Mouse (Mus musculus): ENCODE results near the gene Decr2. TPM values are rescaled to one million over a fixed set of nuclear protein-coding genes. Genes with fewer than 3 reads are reported as not detected.
"Not testable (repeated sequence)": the region's sequence is repeated elsewhere in the genome, so short reads cannot be mapped to it uniquely, and the experiment has no call there.

Gene Decr2
- polyA plus RNA-seq, 1 experiment from 2014 or later: 40.6 TPM

DNA sequence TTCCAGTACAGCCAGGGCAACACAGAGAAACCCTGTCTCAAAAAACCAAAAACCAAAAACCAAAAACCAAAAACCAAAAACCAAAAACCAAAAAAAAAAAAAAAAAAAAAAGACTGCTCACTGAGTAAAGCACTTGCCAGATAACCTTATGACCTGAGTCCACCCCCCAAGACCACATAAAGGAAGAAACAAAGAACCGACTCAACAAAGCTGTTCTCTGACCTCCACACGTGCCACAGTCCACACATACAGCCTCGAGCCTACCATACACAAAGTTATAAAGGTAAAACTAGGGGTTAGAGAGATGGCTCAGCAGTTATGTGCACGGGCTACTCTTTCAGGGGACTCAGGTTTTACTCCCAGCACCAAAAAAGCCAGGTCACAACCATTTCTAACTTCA, 37.4 kb downstream of the Decr2 start:
- H3K4me3 ChIP-seq: no peak overlapping the region
- 0 out of 2 replicates have a peak, but pooled peaks cover 7% of the 10 kb centered on the region for H3K36me3 ChIP-seq
- no peaks in the 10 kb centered on the region for H3K27me3 ChIP-seq
- no peak overlapping the region for H3K4me2 ChIP-seq
- 89% methylated on average over 4 of the region's 4 CpGs for WGBS
- no peak overlapping the region for H3K9ac ChIP-seq
- no peak for ATAC-seq (ENCODE audit: low FRiP score, low read depth)
- H3K27ac ChIP-seq (replicated peaks): no peak overlapping the region
- 0 out of 2 replicates have a peak, but pooled peaks cover 8% of the 10 kb centered on the region for H3K4me1 ChIP-seq (replicated peaks)
- H3K9me3 ChIP-seq: no peaks in the 10 kb centered on the region

- Histone ChIP-seq H3K4me2 (no peak overlapping the region), H3K27ac (replicated peaks) (no peak overlapping the region), H3K9ac (no peak overlapping the region), H3K36me3 (0 out of 2 replicates have a peak, but pooled peaks cover 4% of the 10 kb centered on the region), H3K4me3 (no peak overlapping the region), H3K4me1 (replicated peaks) (peaks cover 11% of the 10 kb centered on the region; the same call in 1 of the 2 replicates), H3K27me3 (no peaks in the 10 kb centered on the region), H3K9me3 (no peaks in the 10 kb centered on the region)
- WGBS: 93% methylated on average over 4 of the region's 4 CpGs
- no peak for ATAC-seq (ENCODE audit: low FRiP score, low read depth)
These were observed 38.1 kb downstream of the Decr2 start for GRCm38 (mm10) chr17:26052074-26052473.

DNA sequence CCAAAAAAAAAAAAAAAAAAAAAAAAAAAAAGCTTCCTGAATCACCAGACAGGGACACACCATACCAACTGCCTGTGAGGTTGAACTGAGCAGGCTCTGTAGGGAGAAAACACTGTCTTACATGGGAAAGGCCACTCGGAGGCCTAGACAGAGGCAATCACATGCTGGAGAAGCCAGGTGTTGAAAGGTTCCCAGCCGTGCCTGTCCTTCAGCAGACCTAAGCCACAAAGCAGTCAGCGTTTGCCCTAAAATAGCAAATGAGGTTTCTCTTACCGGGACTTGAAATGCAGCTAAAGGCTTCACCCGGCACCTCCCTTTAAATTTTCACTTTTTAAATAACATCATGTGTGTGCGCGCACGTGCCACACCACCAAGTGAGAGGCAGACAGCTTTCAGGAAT, 42.0 kb downstream of the Decr2 start:
- peaks cover 33% of the 10 kb centered on the region for H3K4me1 ChIP-seq (replicated peaks)
- no peaks in the 10 kb centered on the region for H3K27me3 ChIP-seq
- no peak overlapping the region for H3K27ac ChIP-seq (replicated peaks)
- H3K9ac ChIP-seq: no peak overlapping the region
- no peaks in the 10 kb centered on the region for H3K9me3 ChIP-seq
- H3K4me2 ChIP-seq: no peak overlapping the region
- 88% methylated on average over 8 of the region's 8 CpGs for WGBS
- H3K36me3 ChIP-seq: no peaks in the 10 kb centered on the region
- H3K4me3 ChIP-seq: no peak overlapping the region
- ATAC-seq (ENCODE audit: low FRiP score, low read depth): no peak

- H3K9me3 ChIP-seq: no peaks in the 10 kb centered on the region
- no peak overlapping the region; the same call in 1 of the 2 replicates for H3K27ac ChIP-seq (replicated peaks)
- H3K9ac ChIP-seq: no peak overlapping the region
- H3K36me3 ChIP-seq: no peaks in the 10 kb centered on the region
- ATAC-seq (ENCODE audit: low FRiP score, low read depth): no peak
- 62% methylated on average over 10 of the region's 10 CpGs for WGBS
- no peak overlapping the region for H3K4me2 ChIP-seq
- peaks cover 48% of the 10 kb centered on the region for H3K4me1 ChIP-seq (replicated peaks)
- H3K27me3 ChIP-seq: no peaks in the 10 kb centered on the region
- no peak overlapping the region for H3K4me3 ChIP-seq
These were observed 43.7 kb downstream of the Decr2 start for GRCm38 (mm10) chr17:26046253-26046997.

DNA sequence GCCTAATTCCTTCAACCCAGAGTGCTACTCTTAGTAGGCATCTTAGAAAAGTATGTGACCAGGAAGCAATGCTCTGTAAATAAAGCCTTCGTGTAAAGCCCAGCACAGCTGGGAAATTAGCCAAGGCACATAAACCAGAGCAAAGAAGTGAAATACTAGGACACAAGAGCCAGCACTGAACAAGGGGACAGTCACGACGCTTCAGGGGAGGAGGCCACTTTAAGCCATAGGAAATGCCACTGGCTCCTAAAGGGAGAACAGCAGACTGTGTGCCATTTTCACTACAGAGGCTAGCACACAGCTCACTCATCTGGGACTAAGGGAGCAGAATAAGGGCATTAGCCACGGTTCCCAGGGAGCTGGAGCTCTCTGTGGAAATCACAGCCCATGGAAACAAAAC, 44.9 kb downstream of the Decr2 start:
- Histone ChIP-seq H3K4me2 (no peak overlapping the region), H3K36me3 (no peaks in the 10 kb centered on the region), H3K4me3 (no peak overlapping the region), H3K9ac (no peak overlapping the region), H3K27ac (replicated peaks) (peak overlapping the region; percentile 54), H3K4me1 (replicated peaks) (peaks cover 56% of the 10 kb centered on the region), H3K27me3 (no peaks in the 10 kb centered on the region), H3K9me3 (no peaks in the 10 kb centered on the region)
- 0 out of 2 replicates have a peak, but pooled peaks have one; percentile 35 for ATAC-seq (ENCODE audit: low FRiP score, low read depth)
- 29% methylated on average over 4 of the region's 4 CpGs for WGBS

- WGBS: 42% methylated on average over 5 of the region's 5 CpGs
- H3K27me3 ChIP-seq: no peaks in the 10 kb centered on the region
- ATAC-seq (ENCODE audit: low FRiP score, low read depth): peak; percentile 85
- H3K36me3 ChIP-seq: no peaks in the 10 kb centered on the region
- H3K9me3 ChIP-seq: no peaks in the 10 kb centered on the region
- peaks cover 56% of the 10 kb centered on the region for H3K4me1 ChIP-seq (replicated peaks)
- H3K4me3 ChIP-seq: no peak overlapping the region
- H3K4me2 ChIP-seq: peak overlapping the region; percentile 26
- no peak overlapping the region for H3K9ac ChIP-seq
- H3K27ac ChIP-seq (replicated peaks): peak overlapping the region; percentile 87
These were observed 46.9 kb downstream of the Decr2 start for GRCm38 (mm10) chr17:26043249-26043636.

GRCm38 (mm10) chr17:26042599-26043248, 47.4 kb downstream of the Decr2 start:
- Histone ChIP-seq H3K27me3 (no peaks in the 10 kb centered on the region), H3K9ac (no peak overlapping the region), H3K4me2 (peak overlapping the region; percentile 26), H3K36me3 (no peaks in the 10 kb centered on the region), H3K27ac (replicated peaks) (peak overlapping the region; percentile 87), H3K4me1 (replicated peaks) (peaks cover 56% of the 10 kb centered on the region), H3K4me3 (no peak overlapping the region), H3K9me3 (no peaks in the 10 kb centered on the region)
- ATAC-seq (ENCODE audit: low FRiP score, low read depth): peak; percentile 50
- 67% methylated on average over 12 of the region's 13 CpGs for WGBS

DNA sequence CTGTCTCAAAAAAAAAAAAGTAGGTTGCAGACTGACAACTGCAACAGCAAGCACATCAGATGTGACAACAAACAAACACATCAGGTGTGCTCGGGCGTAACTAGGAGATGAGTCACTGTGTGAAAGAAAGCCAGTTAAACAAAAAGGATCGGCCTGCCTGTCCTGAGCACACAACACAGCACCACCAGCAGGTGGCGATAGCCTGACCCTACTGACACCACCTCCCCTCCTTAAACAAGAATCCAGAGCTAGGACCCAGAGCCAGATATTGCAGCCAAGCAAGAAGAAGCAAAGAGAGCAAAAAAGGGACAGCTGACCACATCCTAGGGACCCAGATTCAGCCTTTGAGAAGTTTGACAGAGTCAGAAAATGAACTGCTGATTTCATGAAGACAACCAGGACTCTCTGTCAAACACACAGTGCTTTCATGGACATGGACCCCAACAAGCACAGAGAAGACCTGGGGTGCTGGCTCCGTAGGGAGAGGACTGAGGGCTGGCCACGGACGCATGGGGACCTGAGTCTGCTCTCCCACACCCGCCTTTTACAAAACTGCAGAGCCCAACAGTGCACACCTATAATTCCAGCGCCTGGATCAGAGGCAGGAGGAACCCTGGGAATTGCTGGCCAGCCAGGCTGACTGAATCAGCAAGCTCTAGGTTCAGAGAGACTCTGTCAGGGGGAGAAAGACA, 48.9 kb downstream of the Decr2 start:
- Histone ChIP-seq H3K9me3 (no peaks in the 10 kb centered on the region), H3K27ac (replicated peaks) (no peak overlapping the region), H3K9ac (no peak overlapping the region), H3K4me2 (no peak overlapping the region), H3K4me3 (no peak overlapping the region), H3K27me3 (no peaks in the 10 kb centered on the region), H3K4me1 (replicated peaks) (peaks cover 45% of the 10 kb centered on the region), H3K36me3 (no peaks in the 10 kb centered on the region)
- no peak for ATAC-seq (ENCODE audit: low FRiP score, low read depth)
- 51% methylated on average over 9 of the region's 9 CpGs for WGBS

GRCm38 (mm10) chr17:26040711-26041110, 49.4 kb downstream of the Decr2 start:
- not testable (repeated sequence) for H3K9ac ChIP-seq; ATAC-seq (ENCODE audit: low FRiP score, low read depth); H3K4me3 ChIP-seq; H3K4me2 ChIP-seq; H3K27ac ChIP-seq (replicated peaks); H3K27me3 ChIP-seq; H3K9me3 ChIP-seq; H3K36me3 ChIP-seq
- WGBS: 91% methylated on average over 8 of the region's 8 CpGs
- H3K4me1 ChIP-seq (replicated peaks): peaks cover 41% of the 10 kb centered on the region

DNA sequence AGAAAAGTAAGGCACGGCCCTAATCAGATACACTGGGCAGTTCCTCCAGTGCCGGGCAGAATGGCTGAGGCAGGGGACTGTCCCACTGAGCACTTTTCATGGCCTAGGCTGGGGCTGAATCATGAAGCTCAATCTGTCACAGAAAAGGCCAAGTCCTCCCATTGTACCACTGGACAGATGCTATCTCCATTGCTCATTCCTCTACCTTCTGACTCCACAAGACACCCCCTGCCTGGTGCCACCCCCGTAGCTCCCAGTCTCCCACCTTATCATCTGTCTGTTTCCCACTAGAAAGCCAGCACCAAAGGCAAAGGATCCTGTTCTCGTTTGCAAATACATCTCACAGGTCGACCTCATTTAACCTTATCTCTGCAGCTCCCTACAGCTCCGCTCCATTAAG, 58.1 kb downstream of the Decr2 start:
- no peaks in the 10 kb centered on the region for H3K27me3 ChIP-seq
- no peak overlapping the region for H3K4me2 ChIP-seq
- no peaks in the 10 kb centered on the region for H3K9me3 ChIP-seq
- H3K36me3 ChIP-seq: peaks cover 14% of the 10 kb centered on the region; the same call in 1 of the 2 replicates
- no peak overlapping the region for H3K9ac ChIP-seq
- H3K27ac ChIP-seq (replicated peaks): no peak overlapping the region
- 85% methylated on average over 6 of the region's 6 CpGs for WGBS
- H3K4me3 ChIP-seq: no peak overlapping the region
- no peak for ATAC-seq (ENCODE audit: low FRiP score, low read depth)
- H3K4me1 ChIP-seq (replicated peaks): 0 out of 2 replicates have a peak, but pooled peaks cover 4% of the 10 kb centered on the region

- no peak overlapping the region for H3K4me2 ChIP-seq
- 0 out of 2 replicates have a peak, but pooled peaks cover 4% of the 10 kb centered on the region for H3K4me1 ChIP-seq (replicated peaks)
- ATAC-seq (ENCODE audit: low FRiP score, low read depth): no peak
- H3K27ac ChIP-seq (replicated peaks): no peak overlapping the region
- H3K36me3 ChIP-seq: peaks cover 14% of the 10 kb centered on the region; the same call in 1 of the 2 replicates
- no peaks in the 10 kb centered on the region for H3K27me3 ChIP-seq
- H3K9ac ChIP-seq: no peak overlapping the region
- H3K4me3 ChIP-seq: no peak overlapping the region
- 86% methylated on average over 5 of the region's 5 CpGs for WGBS
- H3K9me3 ChIP-seq: no peaks in the 10 kb centered on the region
These were observed 58.6 kb downstream of the Decr2 start for GRCm38 (mm10) chr17:26031583-26031982.
